In genomic region chr10:125213805-125214204, GRCm38 (mm10) we compare ENCODE assay signal across 26 mouse cellular contexts.
DNase-seq lines count a peak whose midpoint lies in the region; ATAC-seq and TF ChIP-seq lines count a peak whose summit lies in the region.
"Had no signal": no experiment of that assay in that cellular context is flagged by ENCODE, and none has a peak within 500 bp of the region (broad histone marks: within the 10 kb centered on the region; RNA-seq: fewer than 3 reads in every experiment).

No protein-coding gene starts in this region.

- intact Hi-C loops in left cerebral cortex, postnatal 36 days (cut with DNase I) = no loop called here

- DNase-seq in spleen, postnatal 36 days (ENCODE audit: low spot score in 2 of 2) = peak; percentile 7 to 19
- no peak for DNase-seq in spleen, postnatal 10 days (ENCODE audit: low spot score in 2 of 2)
- no peak for DNase-seq in left cerebral cortex, postnatal 36 days (ENCODE audit: low spot score in 2 of 2)
- no peak for DNase-seq in forebrain, postnatal 0 days
- DNase-seq in liver = no peak
- DNase-seq: adrenal gland, adult 2 months; adrenal gland, postnatal 25 days; cerebellum, adult 2 months; cerebellum, adult 9-11 months; cerebellum, postnatal 25 days; embryo, embryonic 11 days; gastrocnemius, postnatal 10 days; gastrocnemius, postnatal 36 days; heart, adult 11 months had no signal

- H3K4me2 ChIP-seq in forebrain, postnatal 0 days (ENCODE audit: low read depth) = no peak overlapping the region
- H3K4me2 ChIP-seq: embryonic facial prominence, embryonic 13.5 days; forebrain, embryonic 12.5 days; forebrain, embryonic 15.5 days; heart, embryonic 11.5 days; hindbrain, embryonic 13.5 days had no signal

- H3K27me3 ChIP-seq in forebrain, postnatal 0 days (ENCODE audit: insufficient read depth, low read length) = no peaks in the 10 kb centered on the region
- H3K27me3 ChIP-seq: CH12.LX; embryonic facial prominence, embryonic 13.5 days; forebrain, embryonic 12.5 days; forebrain, embryonic 15.5 days; hindbrain, embryonic 13.5 days had no signal

- no peaks in the 10 kb centered on the region for H3K9me3 ChIP-seq in forebrain, postnatal 0 days (ENCODE audit: low read length)
- H3K9me3 ChIP-seq: embryonic facial prominence, embryonic 10.5 days; embryonic facial prominence, embryonic 13.5 days; forebrain, embryonic 12.5 days; forebrain, embryonic 15.5 days; hindbrain, embryonic 10.5 days; hindbrain, embryonic 13.5 days had no signal

- peak; percentile 97 for ATAC-seq in granulocyte monocyte progenitor cell, adult 5-6 weeks (replicated peaks; ENCODE audit: poor library complexity, severe bottlenecking)
- peak; percentile 95 for ATAC-seq in megakaryocyte progenitor cell, adult 5-6 weeks (replicated peaks; ENCODE audit: poor library complexity)
- ATAC-seq in forebrain, postnatal 0 days = no peak
- ATAC-seq: forebrain, embryonic 15.5 days; hindbrain, embryonic 16.5 days had no signal

- H3K9ac ChIP-seq in forebrain, postnatal 0 days = no peak overlapping the region
- H3K9ac ChIP-seq: embryonic facial prominence, embryonic 13.5 days; forebrain, embryonic 12.5 days; forebrain, embryonic 15.5 days; hindbrain, embryonic 13.5 days had no signal

- TF ChIP-seq CTCF in forebrain, postnatal 0 days (IDR thresholded peaks at IDR 0.05; ENCODE audit: low read depth) = no peak

- H3K4me3 ChIP-seq in forebrain, postnatal 0 days (ENCODE audit: low read depth, low read length) = no peak overlapping the region
- H3K4me3 ChIP-seq: embryonic facial prominence, embryonic 10.5 days; embryonic facial prominence, embryonic 13.5 days; erythroblast, embryonic 14.5 days; forebrain, embryonic 12.5 days; forebrain, embryonic 15.5 days; hindbrain, embryonic 10.5 days; hindbrain, embryonic 13.5 days had no signal

- no peaks in the 10 kb centered on the region for H3K36me3 ChIP-seq in forebrain, postnatal 0 days (ENCODE audit: insufficient read depth)
- H3K36me3 ChIP-seq: embryonic facial prominence, embryonic 10.5 days; embryonic facial prominence, embryonic 13.5 days; forebrain, embryonic 12.5 days; forebrain, embryonic 15.5 days; hindbrain, embryonic 10.5 days; hindbrain, embryonic 13.5 days had no signal

- no peak overlapping the region for H3K27ac ChIP-seq in forebrain, postnatal 0 days (ENCODE audit: low read depth, low read length)
- H3K27ac ChIP-seq: embryonic facial prominence, embryonic 10.5 days; embryonic facial prominence, embryonic 13.5 days; forebrain, embryonic 12.5 days; forebrain, embryonic 15.5 days; hindbrain, embryonic 10.5 days; hindbrain, embryonic 13.5 days had no signal

- WGBS in forebrain, postnatal 0 days = 87% methylated on average over 3 of the region's 3 CpGs

- no peaks in the 10 kb centered on the region for H3K4me1 ChIP-seq in forebrain, postnatal 0 days (ENCODE audit: insufficient read depth)
- H3K4me1 ChIP-seq: embryonic facial prominence, embryonic 10.5 days; embryonic facial prominence, embryonic 13.5 days; forebrain, embryonic 15.5 days; hindbrain, embryonic 10.5 days; hindbrain, embryonic 13.5 days had no signal

Comparison
In these comparisons a context has a peak if more than half of its experiments do, and no peak if none do; other contexts are left out.
1. DNase-seq: peak in spleen, postnatal 36 days (2 of 2); none in spleen, postnatal 10 days (0 of 2), left cerebral cortex, postnatal 36 days (0 of 2), forebrain, postnatal 0 days (single experiment) and liver (single experiment).